15 mouse cellular contexts compared by ENCODE assay signal in genomic region chr17:88543417-88543782, GRCm38 (mm10). TPM values are rescaled to one million over a fixed set of nuclear protein-coding genes. Genes with fewer than 3 reads are reported as not detected.
DNase-seq lines count a peak whose midpoint lies in the region; ATAC-seq and TF ChIP-seq lines count a peak whose summit lies in the region.
"Had no signal": no experiment of that assay in that cellular context is flagged by ENCODE, and none has a peak within 500 bp of the region (broad histone marks: within the 10 kb centered on the region; RNA-seq: fewer than 3 reads in every experiment).

No protein-coding gene starts in this region.

- no peak for TF ChIP-seq CTCF in kidney, postnatal 0 days (IDR thresholded peaks at IDR 0.05; ENCODE audit: low read depth)

- H3K36me3 ChIP-seq in forebrain, embryonic 11.5 days (ENCODE audit: control insufficient read depth, insufficient read depth, low read length) = no peaks in the 10 kb centered on the region
- peaks cover 22% of the 10 kb centered on the region for H3K36me3 ChIP-seq in forebrain, embryonic 14.5 days (ENCODE audit: control insufficient read depth, insufficient read depth, low read length)
- peaks cover 14% of the 10 kb centered on the region; the same call in 1 of the 2 replicates for H3K36me3 ChIP-seq in kidney, postnatal 0 days (ENCODE audit: insufficient read depth, low read length)
- peaks cover 3% of the 10 kb centered on the region for H3K36me3 ChIP-seq in intestine, embryonic 16.5 days (ENCODE audit: control insufficient read depth, insufficient read depth, low read length)

- H3K27ac ChIP-seq in forebrain, embryonic 11.5 days (ENCODE audit: low read depth, low read length) = no peak overlapping the region
- H3K27ac ChIP-seq in forebrain, embryonic 14.5 days (ENCODE audit: low read depth, low read length) = no peak overlapping the region
- peak overlapping the region; percentile 75 for H3K27ac ChIP-seq in kidney, postnatal 0 days
- H3K27ac ChIP-seq in intestine, embryonic 16.5 days (ENCODE audit: low read length) = peak overlapping the region; percentile 87
- H3K27ac ChIP-seq: heart, embryonic 13.5 days; hindbrain, embryonic 14.5 days; limb, embryonic 15.5 days had no signal

- ATAC-seq in forebrain, embryonic 11.5 days (replicated peaks; ENCODE audit: low FRiP score) = 0 out of 2 replicates have a peak, but pooled peaks have one; percentile 10
- ATAC-seq in forebrain, embryonic 14.5 days = no peak
- ATAC-seq in kidney, postnatal 0 days (replicated peaks; ENCODE audit: low FRiP score, low read depth) = peak; percentile 13; the same call in 1 of the 2 replicates
- peak; percentile 60 for ATAC-seq in intestine, embryonic 16.5 days
- ATAC-seq in megakaryocyte, adult 5-6 weeks (ENCODE audit: poor library complexity, severe bottlenecking) = peak; percentile 73
- ATAC-seq: forebrain, postnatal 0 days had no signal

- H3K9me3 ChIP-seq in forebrain, embryonic 11.5 days (ENCODE audit: control insufficient read depth, low read length) = no peaks in the 10 kb centered on the region
- no peaks in the 10 kb centered on the region for H3K9me3 ChIP-seq in forebrain, embryonic 14.5 days (replicated peaks; ENCODE audit: control insufficient read depth, low read length)
- H3K9me3 ChIP-seq in kidney, postnatal 0 days (replicated peaks; ENCODE audit: low read length) = no peaks in the 10 kb centered on the region
- H3K9me3 ChIP-seq in intestine, embryonic 16.5 days (ENCODE audit: control insufficient read depth, low read length) = no peaks in the 10 kb centered on the region
- H3K9me3 ChIP-seq: heart, embryonic 13.5 days; limb, embryonic 15.5 days had no signal

- H3K4me2 ChIP-seq in forebrain, embryonic 11.5 days (ENCODE audit: low read depth, low read length, severe bottlenecking) = no peak overlapping the region
- H3K4me2 ChIP-seq in forebrain, embryonic 14.5 days (ENCODE audit: low read length) = no peak overlapping the region
- H3K4me2 ChIP-seq in kidney, postnatal 0 days (ENCODE audit: low read length) = no peak overlapping the region
- peak overlapping the region; percentile 15 for H3K4me2 ChIP-seq in intestine, embryonic 16.5 days (ENCODE audit: low read depth, low read length)
- H3K4me2 ChIP-seq: heart, embryonic 13.5 days; hindbrain, embryonic 14.5 days; limb, embryonic 15.5 days had no signal

- H3K9ac ChIP-seq in forebrain, embryonic 11.5 days (ENCODE audit: low read length) = no peak overlapping the region
- H3K9ac ChIP-seq in forebrain, embryonic 14.5 days (ENCODE audit: low read length) = no peak overlapping the region
- H3K9ac ChIP-seq in kidney, postnatal 0 days (ENCODE audit: low read depth, low read length) = no peak overlapping the region
- H3K9ac ChIP-seq in intestine, embryonic 16.5 days (ENCODE audit: low read depth, low read length) = no peak overlapping the region
- H3K9ac ChIP-seq: forebrain, postnatal 0 days; heart, embryonic 13.5 days; hindbrain, embryonic 14.5 days; limb, embryonic 15.5 days had no signal

- H3K27me3 ChIP-seq in forebrain, embryonic 11.5 days (ENCODE audit: control insufficient read depth, insufficient read depth, low read length) = no peaks in the 10 kb centered on the region
- no peaks in the 10 kb centered on the region for H3K27me3 ChIP-seq in forebrain, embryonic 14.5 days (replicated peaks; ENCODE audit: control insufficient read depth, insufficient read depth, low read length)
- no peaks in the 10 kb centered on the region for H3K27me3 ChIP-seq in kidney, postnatal 0 days (ENCODE audit: insufficient read depth, low read length)
- H3K27me3 ChIP-seq in intestine, embryonic 16.5 days (replicated peaks; ENCODE audit: control insufficient read depth, insufficient read depth, low read length) = no peaks in the 10 kb centered on the region
- H3K27me3 ChIP-seq: heart, embryonic 13.5 days; limb, embryonic 15.5 days had no signal

- WGBS in forebrain, embryonic 11.5 days = 76% methylated on average over 3 of the region's 3 CpGs
- 81% methylated on average over 3 of the region's 3 CpGs for WGBS in forebrain, embryonic 14.5 days
- 64% methylated on average over 3 of the region's 3 CpGs for WGBS in kidney, postnatal 0 days
- WGBS in intestine, embryonic 16.5 days = 63% methylated on average over 3 of the region's 3 CpGs

- no peak overlapping the region for H3K4me3 ChIP-seq in forebrain, embryonic 11.5 days (ENCODE audit: low read depth, low read length)
- H3K4me3 ChIP-seq in forebrain, embryonic 14.5 days (ENCODE audit: low read depth, low read length) = no peak overlapping the region
- no peak overlapping the region for H3K4me3 ChIP-seq in kidney, postnatal 0 days (replicated peaks; ENCODE audit: low read depth, low read length)
- no peak overlapping the region for H3K4me3 ChIP-seq in intestine, embryonic 16.5 days (ENCODE audit: low read length)
- H3K4me3 ChIP-seq: heart, embryonic 13.5 days; limb, embryonic 15.5 days had no signal

- DNase-seq in forebrain, embryonic 11.5 days (ENCODE audit: low spot score) = no peak
- DNase-seq in forebrain, embryonic 14.5 days (ENCODE audit: low spot score) = no peak
- DNase-seq in kidney, postnatal 0 days (ENCODE audit: low spot score) = no peak
- DNase-seq in kidney, adult 11 months = no peak
- no peak for DNase-seq in Muller cell, postnatal 12 days (ENCODE audit: inconsistent ontology term)
- no peak for DNase-seq in B cell, adult 2 months
- DNase-seq: forebrain, postnatal 0 days; gastrocnemius, postnatal 25 days; lung, postnatal 36 days; thymus, adult 2 months had no signal

- no peaks in the 10 kb centered on the region for H3K4me1 ChIP-seq in forebrain, embryonic 11.5 days (replicated peaks; ENCODE audit: control insufficient read depth, insufficient read depth, low read length)
- H3K4me1 ChIP-seq in forebrain, embryonic 14.5 days (ENCODE audit: control insufficient read depth, insufficient read depth, low read length) = no peaks in the 10 kb centered on the region
- H3K4me1 ChIP-seq in kidney, postnatal 0 days (replicated peaks; ENCODE audit: insufficient read depth, low read length) = no peaks in the 10 kb centered on the region
- H3K4me1 ChIP-seq in intestine, embryonic 16.5 days (ENCODE audit: control insufficient read depth, insufficient read depth, low read length) = no peaks in the 10 kb centered on the region
- H3K4me1 ChIP-seq: limb, embryonic 15.5 days had no signal

RNA-seq across cellular contexts. Expression of gene Ppp1r21, which starts 13.5 kb away (rescaled TPM):
- polyA plus RNA-seq in forebrain, embryonic 11.5 days (2014; fragmentation: Nextera tagmentation; extraction: Ambion mirVana) = 23.8 and 29.4 TPM in 2 replicates
- polyA plus RNA-seq in forebrain, embryonic 14.5 days (2014; fragmentation: Nextera tagmentation; extraction: Ambion mirVana) = 33.3 and 34.7 TPM in 2 replicates
- polyA plus RNA-seq in kidney, postnatal 0 days (2015; fragmentation: Nextera tagmentation; extraction: Ambion mirVana) = 27.6 and 28.3 TPM in 2 replicates
- polyA plus RNA-seq in intestine, embryonic 16.5 days (2015; fragmentation: Nextera tagmentation; extraction: Ambion mirVana) = 16.8 and 17.8 TPM in 2 replicates
- 128 and 132 TPM in 2 replicates for total RNA-seq in megakaryocyte, adult 5-6 weeks (2015)
- total RNA-seq in megakaryocyte, adult 5-6 weeks (2017) = 126 and 147 TPM in 2 replicates

RNA-seq across cellular contexts. Expression of gene Ston1, which starts 54.1 kb away (rescaled TPM):
- polyA plus RNA-seq in forebrain, embryonic 11.5 days (2014; fragmentation: Nextera tagmentation; extraction: Ambion mirVana) = 3.4 and 4.9 TPM in 2 replicates
- polyA plus RNA-seq in forebrain, embryonic 14.5 days (2014; fragmentation: Nextera tagmentation; extraction: Ambion mirVana) = 2.4 and 2.8 TPM in 2 replicates
- 8.0 and 8.3 TPM in 2 replicates for polyA plus RNA-seq in kidney, postnatal 0 days (2015; fragmentation: Nextera tagmentation; extraction: Ambion mirVana)
- 3.9 and 4.3 TPM in 2 replicates for polyA plus RNA-seq in intestine, embryonic 16.5 days (2015; fragmentation: Nextera tagmentation; extraction: Ambion mirVana)
- total RNA-seq in megakaryocyte, adult 5-6 weeks (2015) = not detected in 2 replicates
- 0.89 TPM in 1 of 2 replicates, not detected in the other for total RNA-seq in megakaryocyte, adult 5-6 weeks (2017)

Comparison
In these comparisons a context has a peak if more than half of its experiments do, and no peak if none do; other contexts are left out.
1. H3K27ac ChIP-seq: peak in kidney, postnatal 0 days (single experiment) and intestine, embryonic 16.5 days (single experiment); none in forebrain, embryonic 11.5 days (single experiment) and forebrain, embryonic 14.5 days (single experiment).